Mouse (Mus musculus) mouse trophoblast stem cell (cell line): ENCODE measurements around the gene Bola2.

Source experiments
- in situ Hi-C, 2 experiments: fragments of 300-500 bp; cut with MseI, MboI; formaldehyde crosslinking; loops; 2 replicates in 1 of 2; 3 replicates in 1 of 2; pipeline ENCODE4 v1.15.1; 2025

The Bola2 gene

GRCm38 (mm10) chr7:126689021-126689420 lies 6.2 kb upstream of the Bola2 start:
- in situ Hi-C loops = no loop called here

GRCm38 (mm10) chr7:126690737-126691136 lies 4.5 kb upstream of the Bola2 start:
- in situ Hi-C loops = loop anchor here in 1 of 2 experiments (5.0 kb wide), 1 partner anchor 43 kb away; the partner anchor contains the start of gene Sgf29

GRCm38 (mm10) chr7:126691676-126692075 lies 3.5 kb upstream of the Bola2 start:
- in situ Hi-C loops = loop anchor here in 1 of 2 experiments (5.0 kb wide), 1 partner anchor 44 kb away; the partner anchor contains the start of gene Sgf29

GRCm38 (mm10) chr7:126692426-126692825 lies 2.8 kb upstream of the Bola2 start:
- in situ Hi-C loops = loop anchor here in 1 of 2 experiments (5.0 kb wide), 1 partner anchor 45 kb away; the partner anchor contains the start of gene Sgf29

- in situ Hi-C loops = loop anchor here in 1 of 2 experiments (5.0 kb wide), 1 partner anchor 46 kb away; the partner anchor contains the start of gene Sgf29
Measured at GRCm38 (mm10) chr7:126693256-126693655, 1.9 kb upstream of the Bola2 start.

GRCm38 (mm10) chr7:126693781-126694180 lies 1.4 kb upstream of the Bola2 start:
- in situ Hi-C loops = loop anchor here in 1 of 2 experiments (5.0 kb wide), 1 partner anchor 46 kb away; the partner anchor contains the start of gene Sgf29

GRCm38 (mm10) chr7:126694441-126695051 lies 655 bp upstream of the Bola2 start:
- in situ Hi-C loops = loop anchor here in 1 of 2 experiments (5.0 kb wide), 1 partner anchor 47 kb away; the partner anchor contains the start of gene Sgf29

GRCm38 (mm10) chr7:126695631-126696207 lies 518 bp downstream of the Bola2 start, which contains the start of gene Slx1b:
Slx1b (minus strand) TSS chr7:126695784.
- in situ Hi-C loops = no loop called here

- in situ Hi-C loops = no loop called here
Measured at GRCm38 (mm10) chr7:126696303-126696702, 1.1 kb downstream of the Bola2 start.

- in situ Hi-C loops = no loop called here
Measured at GRCm38 (mm10) chr7:126696886-126697285, 1.7 kb downstream of the Bola2 start.

GRCm38 (mm10) chr7:126697838-126698237 lies 2.6 kb downstream of the Bola2 start:
- in situ Hi-C loops = no loop called here

GRCm38 (mm10) chr7:126700063-126701015 lies 5.1 kb downstream of the Bola2 start:
- in situ Hi-C loops = no loop called here

- in situ Hi-C loops = no loop called here
Measured at GRCm38 (mm10) chr7:126701070-126701469, 5.9 kb downstream of the Bola2 start.

GRCm38 (mm10) chr7:126701559-126702357 lies 6.6 kb downstream of the Bola2 start:
- in situ Hi-C loops = no loop called here

- in situ Hi-C loops = no loop called here
Measured at GRCm38 (mm10) chr7:126702358-126702757, 7.2 kb downstream of the Bola2 start.

GRCm38 (mm10) chr7:126702861-126703756 lies 7.9 kb downstream of the Bola2 start:
- in situ Hi-C loops = no loop called here

- in situ Hi-C loops = no loop called here
Measured at GRCm38 (mm10) chr7:126703757-126704077, 8.5 kb downstream of the Bola2 start.

- in situ Hi-C loops = no loop called here
Measured at GRCm38 (mm10) chr7:126704121-126704980, 9.2 kb downstream of the Bola2 start.
